Mouse (Mus musculus) heart, adult 2 months (tissue): ENCODE data around the gene Cep164. TPM values are rescaled to one million over a fixed set of nuclear protein-coding genes. Genes with fewer than 3 reads are reported as not detected.

Experiments used
- DNase-seq, 2 experiments: peaks; one replicate each; pipeline ENCODE4 v3.0.0; 2021
- H3K27ac ChIP-seq: fragments of 200-600 bp; 2 replicates; pipeline ENCODE4 v1.8.1; 2022
- H3K27me3 ChIP-seq: fragments of 200-500 bp; 2 replicates; pipeline ENCODE4 v1.6.1; 2012; ENCODE audit warnings: mild to moderate bottlenecking, low read length, inconsistent platforms, mixed read lengths; ENCODE audit not compliant: control insufficient read depth, insufficient read depth
- H3K36me3 ChIP-seq: fragments of 200-500 bp; 2 replicates; pipeline ENCODE4 v1.6.1; 2012; ENCODE audit warnings: low read length, inconsistent platforms; ENCODE audit not compliant: control insufficient read depth, insufficient read depth
- H3K4me1 ChIP-seq: fragments of 200-500 bp; 2 replicates; pipeline ENCODE4 v1.6.1; 2011; ENCODE audit warnings: low read length; ENCODE audit not compliant: control insufficient read depth, insufficient read depth
- H3K4me3 ChIP-seq: fragments of 200-600 bp; 2 replicates; pipeline ENCODE4 v1.8.1; 2022
- H3K79me2 ChIP-seq: fragments of 200-500 bp; replicated peaks from 2 replicates; pipeline ENCODE4 v1.6.1; 2012; ENCODE audit warnings: mild to moderate bottlenecking, inconsistent platforms, low read length, moderate library complexity, mixed read lengths; ENCODE audit not compliant: control insufficient read depth, insufficient read depth
- H3K9ac ChIP-seq: fragments of 200-500 bp; 2 replicates; pipeline ENCODE4 v1.6.1; 2012; ENCODE audit warnings: low read depth, mild to moderate bottlenecking, control low read depth, inconsistent platforms, low read length, mixed read lengths
- CTCF ChIP-seq: fragments of 200-600 bp; IDR thresholded peaks from 2 replicates; pipeline ENCODE4 v1.8.1; 2022; ENCODE audit warnings: antibody characterized with exemption, mild to moderate bottlenecking, moderate library complexity
- EP300 ChIP-seq: fragments of 200-500 bp; IDR thresholded peaks from 2 replicates; pipeline ENCODE4 v1.6.1; 2011; ENCODE audit warnings: low read depth, low read length, control low read depth; ENCODE audit not compliant: insufficient read depth
- POLR2A ChIP-seq: fragments of 200-500 bp; IDR thresholded peaks from 2 replicates; pipeline ENCODE4 v1.6.1; 2011; ENCODE audit warnings: mild to moderate bottlenecking, low read depth, low read length, control low read depth; ENCODE audit not compliant: insufficient read depth
- WGBS: fragments of 180-500 bp; shearing (Covaris S2); methylation state at CpG from one replicate; pipeline ENCODE4 v1.1.7; 2018; 5-methylcytosine and 5-hydroxymethylcytosine counted together
- intact Hi-C: fragments of 180-260 bp; cut with DNase I; formaldehyde crosslinking; loops from one replicate; pipeline ENCODE4 v1.15.1; 2025
- polyA plus RNA-seq: library from polyadenylated mRNA; depleted of rRNA; stranded (reverse); fragments of >200 nt; gene quantifications from 2 replicates; pipeline ENCODE4 v1.2.3, GENCODE M21; 2012; rRNA removed
- total RNA-seq, 2 experiments: library from RNA; stranded (reverse); gene quantifications; 2 replicates each; pipeline ENCODE4 v1.2.3; 2021

The Cep164 gene
- total and polyA plus RNA-seq, 3 experiments = 6.0 to 6.2 (median 6.0) TPM

DNA sequence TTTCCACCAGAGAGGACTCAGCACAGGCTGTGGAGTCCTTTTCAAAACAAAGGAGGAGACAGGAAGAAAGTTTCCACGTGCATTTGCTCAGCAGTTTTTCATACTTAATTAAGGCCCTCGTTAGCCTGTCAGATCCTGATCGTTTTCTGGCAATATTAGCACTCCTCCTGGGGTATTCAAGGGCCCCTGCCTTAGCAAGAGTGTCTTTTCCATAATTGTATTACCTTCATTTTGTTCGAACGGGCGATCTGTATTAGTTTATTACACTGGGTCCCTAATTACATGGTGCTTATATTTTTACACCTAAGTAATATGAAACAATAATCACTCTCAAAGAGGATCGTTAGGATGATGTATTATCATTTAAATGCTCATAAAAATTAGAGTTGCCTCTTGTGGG lies 108.5 kb downstream of the Cep164 start:
- intact Hi-C loops = no loop called here
- no peaks in the 10 kb centered on the region for H3K27me3 ChIP-seq
- no peak overlapping the region for H3K4me3 ChIP-seq
- no peaks in the 10 kb centered on the region for H3K4me1 ChIP-seq
- no peak for TF ChIP-seq CTCF
- no peak for TF ChIP-seq EP300
- TF ChIP-seq POLR2A = no peak
- H3K27ac ChIP-seq = no peak overlapping the region
- H3K79me2 ChIP-seq = no peaks in the 10 kb centered on the region
- H3K9ac ChIP-seq = no peak overlapping the region
- 63% methylated on average over 7 of the region's 7 CpGs for WGBS
- no peak for DNase-seq
- H3K36me3 ChIP-seq = no peaks in the 10 kb centered on the region

Other genes starting within 250 kb of the Cep164 start
- gene Bace1, start 9.9 kb upstream of the Cep164 start, total RNA-seq = 10 to 100 TPM; 29.5 to 30.6 TPM
- gene Bace1, start 9.9 kb upstream of the Cep164 start, polyA plus RNA-seq = 22.7 and 25.3 TPM in 2 replicates
- 10 to 100 TPM; 12.2 to 13.9 TPM for gene Pcsk7, start 77.8 kb upstream of the Cep164 start, total RNA-seq
- 18.4 and 26.8 TPM in 2 replicates for gene Pcsk7, start 77.8 kb upstream of the Cep164 start, polyA plus RNA-seq
- 10 to 100 TPM; 31.8 to 37.1 TPM for gene Rnf214, start 78.2 kb upstream of the Cep164 start, total RNA-seq
- gene Rnf214, start 78.2 kb upstream of the Cep164 start, polyA plus RNA-seq = 12.5 and 21.8 TPM in 2 replicates
- 10 to 100 TPM; 84.0 to 93.6 TPM for gene Tagln, start 107.4 kb upstream of the Cep164 start, total RNA-seq
- 97.6 and 116 TPM in 2 replicates for gene Tagln, start 107.4 kb upstream of the Cep164 start, polyA plus RNA-seq
- gene Sidt2, start 126.6 kb upstream of the Cep164 start, total RNA-seq = 10 to 100 TPM; 71.6 to 81.7 TPM
- 216 and 414 TPM in 2 replicates for gene Sidt2, start 126.6 kb upstream of the Cep164 start, polyA plus RNA-seq
- gene Pafah1b2, start 184.0 kb upstream of the Cep164 start, total RNA-seq = 10 to 100 TPM; 46.0 to 49.0 TPM
- gene Pafah1b2, start 184.0 kb upstream of the Cep164 start, polyA plus RNA-seq = 17.1 and 28.8 TPM in 2 replicates
- 10 to 100 TPM; 62.1 to 81.1 TPM for gene Sik3, start 184.1 kb upstream of the Cep164 start, total RNA-seq
- 30.7 and 32.1 TPM in 2 replicates for gene Sik3, start 184.1 kb upstream of the Cep164 start, polyA plus RNA-seq